Mouse (Mus musculus): ENCODE measurements around the gene Sppl3. TPM values are rescaled to one million over a fixed set of nuclear protein-coding genes. Genes with fewer than 3 reads are reported as not detected.

Sppl3 gene
- polyA plus RNA-seq (2014; fragmentation: Nextera tagmentation; extraction: Ambion mirVana) = 21.7 and 23.6 TPM in 2 replicates

GRCm38 (mm10) chr5:115010577-115011216, at the start of gene Sppl3:
TSS of gene Sppl3 (plus strand) at chr5:115011137.
- Histone ChIP-seq H3K36me3 (ENCODE audit: control insufficient read depth, insufficient read depth, low read length) (no peaks in the 10 kb centered on the region), H3K4me3 (ENCODE audit: low read depth, low read length) (peak within 1 kb of the TSS; percentile 100), H3K9me3 (ENCODE audit: control insufficient read depth, low read length) (no peaks in the 10 kb centered on the region), H3K9ac (ENCODE audit: low read length) (peak within 1 kb of the TSS; percentile 99), H3K27ac (ENCODE audit: low read depth, low read length) (peak within 1 kb of the TSS; percentile 84), H3K27me3 (ENCODE audit: control insufficient read depth, insufficient read depth, low read length) (no peaks in the 10 kb centered on the region), H3K4me2 (peak within 1 kb of the TSS; percentile 93), H3K4me1 (ENCODE audit: control insufficient read depth, insufficient read depth, low read length) (peaks cover 23% of the 10 kb centered on the region)
- WGBS = 1% methylated on average over 51 of the region's 65 CpGs
- DNase-seq (ENCODE audit: low spot score, missing footprints) (peak; percentile 100), ATAC-seq (ENCODE audit: low FRiP score) (peak; percentile 95)

- H3K4me3 ChIP-seq (ENCODE audit: low read depth, low read length) = no peak overlapping the region
- ATAC-seq (ENCODE audit: low FRiP score) (no peak), DNase-seq (ENCODE audit: low spot score, missing footprints) (no peak)
- H3K27ac ChIP-seq (ENCODE audit: low read depth, low read length) = no peak overlapping the region
- no peak overlapping the region for H3K9ac ChIP-seq (ENCODE audit: low read length)
- H3K36me3 ChIP-seq (ENCODE audit: control insufficient read depth, insufficient read depth, low read length) = no peaks in the 10 kb centered on the region
- no peaks in the 10 kb centered on the region for H3K4me1 ChIP-seq (ENCODE audit: control insufficient read depth, insufficient read depth, low read length)
- H3K4me2 ChIP-seq = no peak overlapping the region
- H3K27me3 ChIP-seq (ENCODE audit: control insufficient read depth, insufficient read depth, low read length) = no peaks in the 10 kb centered on the region
- H3K9me3 ChIP-seq (ENCODE audit: control insufficient read depth, low read length) = no peaks in the 10 kb centered on the region
- WGBS = 71% methylated on average over 4 of the region's 4 CpGs
Measured at GRCm38 (mm10) chr5:114961590-114962360, 49.2 kb upstream of the Sppl3 start.

- H3K4me2 ChIP-seq = no peak overlapping the region
- H3K4me3 ChIP-seq (ENCODE audit: low read depth, low read length) = no peak overlapping the region
- ATAC-seq (ENCODE audit: low FRiP score) (no peak), DNase-seq (ENCODE audit: low spot score, missing footprints) (no peak)
- no peaks in the 10 kb centered on the region for H3K9me3 ChIP-seq (ENCODE audit: control insufficient read depth, low read length)
- H3K27me3 ChIP-seq (ENCODE audit: control insufficient read depth, insufficient read depth, low read length) = no peaks in the 10 kb centered on the region
- no peak overlapping the region for H3K9ac ChIP-seq (ENCODE audit: low read length)
- WGBS = 71% methylated on average over 7 of the region's 7 CpGs
- no peak overlapping the region for H3K27ac ChIP-seq (ENCODE audit: low read depth, low read length)
- H3K36me3 ChIP-seq (ENCODE audit: control insufficient read depth, insufficient read depth, low read length) = no peaks in the 10 kb centered on the region
- no peaks in the 10 kb centered on the region for H3K4me1 ChIP-seq (ENCODE audit: control insufficient read depth, insufficient read depth, low read length)
Measured at GRCm38 (mm10) chr5:114964315-114964966, 46.5 kb upstream of the Sppl3 start.

GRCm38 (mm10) chr5:114964967-114965898, 45.7 kb upstream of the Sppl3 start:
- no peak overlapping the region for H3K27ac ChIP-seq (ENCODE audit: low read depth, low read length)
- ATAC-seq (ENCODE audit: low FRiP score) (no peak), DNase-seq (ENCODE audit: low spot score, missing footprints) (no peak)
- no peaks in the 10 kb centered on the region for H3K4me1 ChIP-seq (ENCODE audit: control insufficient read depth, insufficient read depth, low read length)
- 72% methylated on average over 17 of the region's 17 CpGs for WGBS
- H3K27me3 ChIP-seq (ENCODE audit: control insufficient read depth, insufficient read depth, low read length) = no peaks in the 10 kb centered on the region
- no peaks in the 10 kb centered on the region for H3K9me3 ChIP-seq (ENCODE audit: control insufficient read depth, low read length)
- no peaks in the 10 kb centered on the region for H3K36me3 ChIP-seq (ENCODE audit: control insufficient read depth, insufficient read depth, low read length)
- H3K4me2 ChIP-seq = no peak overlapping the region
- no peak overlapping the region for H3K9ac ChIP-seq (ENCODE audit: low read length)
- no peak overlapping the region for H3K4me3 ChIP-seq (ENCODE audit: low read depth, low read length)

- whole genome bisulfite sequencing = 41% methylated on average over 14 of the region's 14 CpGs
- no peak overlapping the region for H3K9ac ChIP-seq (ENCODE audit: low read length)
- no peaks in the 10 kb centered on the region for H3K36me3 ChIP-seq (ENCODE audit: control insufficient read depth, insufficient read depth, low read length)
- ATAC-seq (ENCODE audit: low FRiP score) (no peak), DNase-seq (ENCODE audit: low spot score, missing footprints) (no peak)
- no peak overlapping the region for H3K4me2 ChIP-seq
- no peak overlapping the region for H3K4me3 ChIP-seq (ENCODE audit: low read depth, low read length)
- H3K9me3 ChIP-seq (ENCODE audit: control insufficient read depth, low read length) = no peaks in the 10 kb centered on the region
- no peak overlapping the region for H3K27ac ChIP-seq (ENCODE audit: low read depth, low read length)
- H3K27me3 ChIP-seq (ENCODE audit: control insufficient read depth, insufficient read depth, low read length) = no peaks in the 10 kb centered on the region
- H3K4me1 ChIP-seq (ENCODE audit: control insufficient read depth, insufficient read depth, low read length) = no peaks in the 10 kb centered on the region
Measured at GRCm38 (mm10) chr5:114967523-114968268, 43.2 kb upstream of the Sppl3 start.

- H3K4me2 ChIP-seq = no peak overlapping the region
- 26% methylated on average over 7 of the region's 7 CpGs for WGBS
- H3K4me1 ChIP-seq (ENCODE audit: control insufficient read depth, insufficient read depth, low read length) = no peaks in the 10 kb centered on the region
- no peaks in the 10 kb centered on the region for H3K27me3 ChIP-seq (ENCODE audit: control insufficient read depth, insufficient read depth, low read length)
- H3K4me3 ChIP-seq (ENCODE audit: low read depth, low read length) = no peak overlapping the region
- H3K27ac ChIP-seq (ENCODE audit: low read depth, low read length) = no peak overlapping the region
- ATAC-seq (ENCODE audit: low FRiP score) (no peak), DNase-seq (ENCODE audit: low spot score, missing footprints) (no peak)
- H3K9me3 ChIP-seq (ENCODE audit: control insufficient read depth, low read length) = no peaks in the 10 kb centered on the region
- no peak overlapping the region for H3K9ac ChIP-seq (ENCODE audit: low read length)
- no peaks in the 10 kb centered on the region for H3K36me3 ChIP-seq (ENCODE audit: control insufficient read depth, insufficient read depth, low read length)
Measured at GRCm38 (mm10) chr5:114968651-114969050, 42.3 kb upstream of the Sppl3 start.

GRCm38 (mm10) chr5:114969064-114969463, 41.9 kb upstream of the Sppl3 start:
- DNase-seq (ENCODE audit: low spot score, missing footprints) = peak; percentile 69
- H3K4me3 ChIP-seq (ENCODE audit: low read depth, low read length) = no peak overlapping the region
- no peak overlapping the region for H3K4me2 ChIP-seq
- 14% methylated on average over 4 of the region's 4 CpGs for WGBS
- no peaks in the 10 kb centered on the region for H3K9me3 ChIP-seq (ENCODE audit: control insufficient read depth, low read length)
- ATAC-seq (ENCODE audit: low FRiP score) = no peak
- no peaks in the 10 kb centered on the region for H3K36me3 ChIP-seq (ENCODE audit: control insufficient read depth, insufficient read depth, low read length)
- H3K27me3 ChIP-seq (ENCODE audit: control insufficient read depth, insufficient read depth, low read length) = no peaks in the 10 kb centered on the region
- no peaks in the 10 kb centered on the region for H3K4me1 ChIP-seq (ENCODE audit: control insufficient read depth, insufficient read depth, low read length)
- no peak overlapping the region for H3K9ac ChIP-seq (ENCODE audit: low read length)
- no peak overlapping the region for H3K27ac ChIP-seq (ENCODE audit: low read depth, low read length)

GRCm38 (mm10) chr5:114969609-114970215, 41.2 kb upstream of the Sppl3 start:
- Histone ChIP-seq H3K36me3 (ENCODE audit: control insufficient read depth, insufficient read depth, low read length) (no peaks in the 10 kb centered on the region), H3K27ac (ENCODE audit: low read depth, low read length) (no peak overlapping the region), H3K4me2 (no peak overlapping the region), H3K27me3 (ENCODE audit: control insufficient read depth, insufficient read depth, low read length) (no peaks in the 10 kb centered on the region), H3K9ac (ENCODE audit: low read length) (no peak overlapping the region), H3K9me3 (ENCODE audit: control insufficient read depth, low read length) (no peaks in the 10 kb centered on the region), H3K4me3 (ENCODE audit: low read depth, low read length) (no peak overlapping the region), H3K4me1 (ENCODE audit: control insufficient read depth, insufficient read depth, low read length) (no peaks in the 10 kb centered on the region)
- 72% methylated on average over 13 of the region's 13 CpGs for WGBS
- ATAC-seq (ENCODE audit: low FRiP score) (no peak), DNase-seq (ENCODE audit: low spot score, missing footprints) (no peak)

All from midbrain, embryonic 11.5 days (tissue).